Mouse (Mus musculus): ENCODE data around the gene Rbbp4. TPM values are rescaled to one million over a fixed set of nuclear protein-coding genes. Genes with fewer than 3 reads are reported as not detected.
"Not testable (repeated sequence)": the region's sequence is repeated elsewhere in the genome, so short reads cannot be mapped to it uniquely, and the experiment has no call there.

Gene Rbbp4
- 10 to 100 TPM; 77.5 to 84.0 TPM for total RNA-seq (2021)

GRCm38 (mm10) chr4:129335216-129336074 lies at the start of gene Rbbp4, which contains the start of gene Zbtb8os:
Gene Rbbp4, minus strand, starts transcription at chr4:129335370.
Gene Zbtb8os, plus strand, starts transcription at chr4:129335695.
- peak; percentile 95 for DNase-seq (ENCODE audit: low spot score)
- intact Hi-C loops (cut with DNase I), result loop anchor here (10.0 kb wide), 1 partner anchor 269 kb away; the partner anchor contains the start of genes Eif3i and Tmem234

DNA sequence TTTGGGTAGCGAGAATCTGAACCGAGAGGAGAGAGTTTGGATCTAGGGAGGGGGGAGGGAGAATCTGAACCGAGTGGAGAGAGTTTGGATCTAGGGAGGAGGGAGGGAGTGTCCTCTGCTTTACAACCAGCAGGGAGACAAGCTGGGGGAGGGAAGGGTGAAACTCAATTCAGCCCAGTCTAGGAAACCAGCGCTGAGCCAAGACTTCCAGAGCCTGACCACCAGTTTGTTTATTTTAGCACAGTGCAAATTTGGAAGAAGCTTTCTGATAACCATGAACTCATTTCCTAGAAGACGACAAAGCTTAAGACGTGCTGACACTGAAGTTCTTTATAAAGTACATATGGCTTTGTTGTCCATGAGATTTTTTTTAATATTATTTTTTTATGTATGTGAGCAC lies 49.3 kb upstream of the Rbbp4 start:
- DNase-seq (ENCODE audit: low spot score), result peak; percentile 21
- intact Hi-C loops (cut with DNase I), result no loop called here

DNA sequence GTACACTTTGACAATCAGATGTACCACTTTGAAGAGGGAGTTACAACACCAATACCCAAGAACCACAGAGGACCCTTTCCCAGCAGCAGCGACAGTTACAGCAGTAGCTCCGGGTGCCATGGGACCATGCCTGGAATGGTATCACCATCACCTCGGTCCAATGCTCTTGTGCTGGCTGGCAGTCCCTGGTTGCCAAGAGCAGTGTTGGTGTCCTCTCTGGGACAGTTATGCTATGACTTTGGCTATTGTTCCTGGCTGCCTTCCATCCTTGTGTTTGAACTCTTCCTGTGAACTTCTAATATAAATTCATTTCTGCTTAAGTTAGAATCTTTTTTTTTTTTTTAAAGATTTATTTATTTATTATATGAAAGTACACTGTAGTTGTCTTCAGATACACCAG lies 48.4 kb upstream of the Rbbp4 start:
- DNase-seq (ENCODE audit: low spot score), result no peak
- intact Hi-C loops (cut with DNase I), result no loop called here

- intact Hi-C loops (cut with DNase I), result no loop called here
These were observed 47.3 kb upstream of the Rbbp4 start for GRCm38 (mm10) chr4:129382488-129382887.

DNA sequence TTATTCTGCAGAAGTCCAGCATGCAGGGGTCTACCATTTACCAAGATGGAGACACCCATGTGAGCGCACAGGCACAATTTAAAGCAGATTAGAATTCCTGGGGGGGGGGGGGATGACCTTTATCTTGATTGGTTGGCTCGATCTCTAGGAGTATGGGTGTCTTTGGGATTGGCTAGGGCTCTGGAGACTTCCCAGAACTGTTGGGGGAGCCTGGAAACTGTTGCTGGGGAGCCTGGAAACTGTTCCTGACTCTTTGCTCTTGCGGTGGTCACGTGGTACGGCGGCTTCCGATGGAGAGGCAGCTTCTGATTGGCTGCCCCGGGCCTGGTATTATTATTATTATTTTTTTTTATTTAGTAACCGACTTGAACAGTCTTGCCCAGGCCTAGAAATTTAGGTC lies 46.9 kb upstream of the Rbbp4 start:
- no peak for DNase-seq (ENCODE audit: low spot score)
- intact Hi-C loops (cut with DNase I), result no loop called here

More at GRCm38 (mm10) chr4:129382488-129382887, 47.3 kb upstream of the Rbbp4 start:
- no peak for DNase-seq (ENCODE audit: low spot score)

- DNase-seq (ENCODE audit: low spot score), result no peak
- intact Hi-C loops (cut with DNase I), result no loop called here
These were observed 46.0 kb upstream of the Rbbp4 start for GRCm38 (mm10) chr4:129381148-129381547.

- intact Hi-C loops (cut with DNase I), result no loop called here
These were observed 44.6 kb upstream of the Rbbp4 start for GRCm38 (mm10) chr4:129379805-129380204.

GRCm38 (mm10) chr4:129377601-129378390 lies 42.6 kb upstream of the Rbbp4 start, which contains the start of gene Zbtb8a:
Gene Zbtb8a, minus strand, starts transcription at chr4:129378116.
- DNase-seq (ENCODE audit: low spot score), result no peak
- intact Hi-C loops (cut with DNase I), result no loop called here

More at GRCm38 (mm10) chr4:129379805-129380204, 44.6 kb upstream of the Rbbp4 start:
- DNase-seq (ENCODE audit: low spot score), result no peak

- peak; percentile 20 for DNase-seq (ENCODE audit: low spot score)
- intact Hi-C loops (cut with DNase I), result no loop called here
These were observed 41.9 kb upstream of the Rbbp4 start for GRCm38 (mm10) chr4:129376961-129377545.

DNA sequence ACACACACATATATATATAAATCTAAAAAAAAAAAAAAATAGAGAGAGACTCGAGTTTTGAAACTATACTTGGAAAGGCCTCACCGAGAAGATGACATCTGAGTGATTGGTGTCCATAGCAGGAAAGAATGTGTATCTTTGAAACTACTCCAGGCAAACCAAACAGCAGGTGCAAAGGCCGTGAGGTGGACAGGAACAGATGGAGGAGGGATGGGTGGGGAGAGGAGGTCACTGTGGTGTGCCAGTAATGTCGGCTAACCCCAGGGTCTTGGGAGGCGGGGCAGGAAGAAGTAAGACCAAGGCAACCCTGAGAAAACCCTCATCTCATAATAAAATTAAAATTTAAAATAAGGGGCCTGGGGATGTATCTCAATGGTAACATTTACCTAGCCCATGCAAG lies 40.7 kb upstream of the Rbbp4 start:
- intact Hi-C loops (cut with DNase I), result no loop called here
- DNase-seq (ENCODE audit: low spot score), result no peak

- intact Hi-C loops (cut with DNase I), result no loop called here
- DNase-seq (ENCODE audit: low spot score), result no peak
These were observed 39.8 kb upstream of the Rbbp4 start for GRCm38 (mm10) chr4:129375000-129375399.

- DNase-seq (ENCODE audit: low spot score), result no peak
- intact Hi-C loops (cut with DNase I), result no loop called here
These were observed 39.1 kb upstream of the Rbbp4 start for GRCm38 (mm10) chr4:129374219-129374755.

DNA sequence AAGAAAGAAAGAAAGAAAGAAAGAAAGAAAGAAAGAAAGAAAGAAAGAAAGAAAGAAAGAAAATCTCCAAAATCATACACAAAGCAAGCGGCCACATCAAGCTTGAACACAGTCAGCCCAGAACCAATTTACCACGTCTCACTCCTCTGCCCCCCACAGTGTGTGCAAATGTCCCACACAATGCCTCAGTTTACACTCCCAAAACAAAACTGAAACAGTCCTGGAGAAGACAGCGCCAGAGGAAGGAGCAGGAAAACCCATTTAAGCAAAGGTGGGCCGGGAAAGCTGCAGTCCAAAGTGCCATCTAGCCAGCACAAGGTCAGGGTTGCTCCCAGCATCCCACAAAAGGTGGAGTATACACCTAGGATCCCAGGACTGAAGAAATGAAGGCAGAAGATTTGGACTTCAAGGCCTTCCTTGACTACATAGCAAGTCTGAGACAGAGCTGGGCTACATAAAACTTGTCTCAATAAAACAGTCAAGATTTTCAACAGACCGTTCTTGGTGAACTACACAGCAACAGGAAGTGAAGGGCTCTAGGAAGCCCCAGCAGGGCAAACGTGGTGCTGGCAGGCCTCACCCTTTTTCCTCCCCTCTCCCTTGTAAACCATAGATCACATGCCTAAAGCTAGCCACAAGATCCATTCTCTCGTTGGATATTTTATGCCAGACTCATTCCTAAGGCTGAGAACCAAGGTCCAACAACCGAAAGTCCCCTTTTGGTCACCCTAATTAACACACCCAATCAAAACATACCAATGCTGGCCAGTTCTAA lies 38.2 kb upstream of the Rbbp4 start:
- no peak for DNase-seq (ENCODE audit: low spot score)
- intact Hi-C loops (cut with DNase I), result no loop called here

GRCm38 (mm10) chr4:129371391-129371790 lies 36.2 kb upstream of the Rbbp4 start:
- DNase-seq (ENCODE audit: low spot score), result no peak
- intact Hi-C loops (cut with DNase I), result no loop called here

DNA sequence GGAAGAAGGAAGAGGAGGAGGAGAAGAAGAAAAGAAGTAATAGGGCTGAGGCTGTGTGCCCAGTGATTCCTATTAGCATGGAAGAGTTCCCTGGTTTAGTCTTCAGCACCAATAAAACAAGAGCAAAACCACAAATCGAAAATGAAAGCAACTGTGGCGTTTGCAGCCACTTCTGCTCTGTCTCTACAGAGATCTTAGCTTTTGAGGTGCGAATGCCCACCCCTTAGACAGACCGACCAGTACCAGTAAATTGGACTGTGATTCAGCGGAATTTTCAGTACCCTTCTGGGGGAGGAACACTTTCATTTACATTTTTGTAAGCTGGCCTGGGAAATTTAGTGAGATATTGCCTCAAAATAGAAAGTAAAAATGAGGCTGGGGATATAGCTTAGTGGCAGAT lies 30.1 kb upstream of the Rbbp4 start:
- intact Hi-C loops (cut with DNase I), result no loop called here
- DNase-seq (ENCODE audit: low spot score), result no peak

GRCm38 (mm10) chr4:129364379-129364778 lies 29.2 kb upstream of the Rbbp4 start:
- no peak for DNase-seq (ENCODE audit: low spot score)
- intact Hi-C loops (cut with DNase I), result no loop called here

DNA sequence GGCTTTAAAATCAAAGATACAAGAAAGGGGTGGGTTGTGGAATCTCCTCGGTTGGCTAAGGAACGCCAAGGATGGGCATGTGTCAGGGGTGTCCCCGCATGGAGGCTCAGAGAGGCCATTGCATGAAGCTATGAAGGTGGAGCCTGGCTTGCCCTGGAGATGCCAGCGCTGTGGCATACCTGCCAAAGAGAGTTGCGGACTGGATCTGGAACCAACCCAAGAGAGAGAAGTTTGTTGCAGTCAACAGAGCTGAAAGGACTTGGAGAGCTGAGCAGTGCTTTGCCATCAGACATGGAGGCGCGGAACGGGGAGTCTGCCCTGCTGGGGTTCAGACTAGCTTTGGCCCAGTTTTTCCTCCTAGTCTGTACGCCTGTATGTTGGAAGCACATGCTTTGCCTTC lies 28.3 kb upstream of the Rbbp4 start:
- intact Hi-C loops (cut with DNase I), result no loop called here
- DNase-seq (ENCODE audit: low spot score), result no peak

- intact Hi-C loops (cut with DNase I), result no loop called here
- no peak for DNase-seq (ENCODE audit: low spot score)
These were observed 27.6 kb upstream of the Rbbp4 start for GRCm38 (mm10) chr4:129362771-129363170.

- intact Hi-C loops (cut with DNase I); DNase-seq (ENCODE audit: low spot score): not testable (repeated sequence)
These were observed 27.1 kb upstream of the Rbbp4 start for GRCm38 (mm10) chr4:129362238-129362637.

Measured in heart, postnatal 25 days (tissue).